Comparison of ENCODE assay signal across 27 mouse cellular contexts in the genomic region with DNA sequence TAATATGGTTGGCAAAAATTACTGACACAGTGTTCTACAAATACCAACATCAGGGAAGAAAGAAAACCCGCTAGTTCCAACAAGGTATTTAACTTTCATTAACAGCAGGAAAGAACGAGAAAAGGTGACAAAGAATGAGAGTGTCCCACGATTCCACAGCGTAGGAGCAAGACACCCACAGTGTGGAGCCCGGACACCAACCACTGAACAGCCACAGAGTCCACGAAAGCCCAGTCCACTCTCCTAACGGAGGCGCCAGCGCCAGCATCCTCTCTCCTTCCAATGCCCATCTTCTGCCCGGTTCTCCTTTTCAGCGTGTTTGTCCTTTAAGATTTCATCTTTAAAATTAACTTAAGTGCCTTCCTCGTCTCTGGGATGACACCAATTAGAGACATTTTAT.
"Had no signal": no experiment of that assay in that cellular context is flagged by ENCODE, and none has a peak within 500 bp of the region (broad histone marks: within the 10 kb centered on the region; RNA-seq: fewer than 3 reads in every experiment).

No protein-coding gene starts in this region.

- H3K4me3 ChIP-seq: heart, adult 2 months; heart, embryonic 10.5 days; heart, embryonic 12.5 days; heart, embryonic 13.5 days; heart, embryonic 15.5 days; hindbrain, embryonic 10.5 days; hindbrain, embryonic 12.5 days; hindbrain, embryonic 13.5 days; hindbrain, embryonic 15.5 days; intestine, embryonic 15.5 days; kidney, embryonic 15.5 days; left cerebral cortex, adult 2 months had no signal

- H3K27ac ChIP-seq: heart, adult 2 months; heart, embryonic 13.5 days; heart, embryonic 15.5 days; hindbrain, embryonic 10.5 days; hindbrain, embryonic 12.5 days; hindbrain, embryonic 13.5 days; hindbrain, embryonic 14.5 days; hindbrain, embryonic 15.5 days; hindbrain, postnatal 0 days; intestine, embryonic 15.5 days; kidney, embryonic 15.5 days; kidney, postnatal 0 days; left cerebral cortex, adult 2 months had no signal

- DNase-seq: heart, adult 2 months; heart, postnatal 14 days; heart, postnatal 36 days; kidney, adult 11 months; kidney, adult 18-20 months; kidney, adult 2 months; kidney, adult 8-10 months; kidney, adult 9 months; kidney, postnatal 14 days; kidney, postnatal 25 days; kidney, postnatal 4 days; layer of hippocampus, adult 9-11 months; layer of hippocampus, postnatal 36 days had no signal
